Mouse (Mus musculus) heart, postnatal 10 days (tissue): ENCODE data around the gene Olfr393. TPM values are rescaled to one million over a fixed set of nuclear protein-coding genes. Genes with fewer than 3 reads are reported as not detected.

ENCODE experiments used
- DNase-seq, 2 experiments: peaks; one replicate each; pipeline ENCODE4 v3.0.0; 2021
- intact Hi-C: fragments of 180-260 bp; cut with DNase I; formaldehyde crosslinking; loops from one replicate; pipeline ENCODE4 v1.15.1; 2025
- total RNA-seq, 2 experiments: library from RNA; stranded (reverse); gene quantifications; 2 replicates each; pipeline ENCODE4 v1.2.3; 2021

The Olfr393 gene
- not detected for total RNA-seq

GRCm38 (mm10) chr11:73851354-73851753, at the start of gene Olfr393:
TSS of gene Olfr393 (minus strand) at chr11:73851454.
- intact Hi-C loops: no loop called here
- no peak for DNase-seq

GRCm38 (mm10) chr11:73890671-73891070, 39.4 kb upstream of the Olfr393 start, which contains the start of gene Olfr394:
TSS of gene Olfr394 (minus strand) at chr11:73890771.
- no peak for DNase-seq
- intact Hi-C loops: no loop called here

- no peak for DNase-seq
- intact Hi-C loops: no loop called here
Measured at GRCm38 (mm10) chr11:73816949-73817348, 34.3 kb downstream of the Olfr393 start, which contains the start of gene Olfr392. TSS of gene Olfr392 (minus strand) at chr11:73817049.

- DNase-seq: no peak
- intact Hi-C loops: no loop called here
Measured at GRCm38 (mm10) chr11:73802952-73803351, 48.3 kb downstream of the Olfr393 start, which contains the start of gene Olfr391-ps. TSS of gene Olfr391-ps (minus strand) at chr11:73803052.

Other genes with a start within 250 kb of the Olfr393 start
- gene Zfp735, start 162.7 kb downstream of the Olfr393 start, total RNA-seq: not detected
- not detected for gene Olfr389, start 70.7 kb downstream of the Olfr393 start, total RNA-seq
- gene Olfr390, start 68.5 kb downstream of the Olfr393 start, total RNA-seq: not detected
- gene Olfr391-ps, start 48.4 kb downstream of the Olfr393 start, total RNA-seq: not detected
- not detected for gene Olfr392, start 34.4 kb downstream of the Olfr393 start, total RNA-seq
- gene Olfr394, start 39.3 kb upstream of the Olfr393 start, total RNA-seq: not detected
- not detected for gene Olfr395, start 57.8 kb upstream of the Olfr393 start, total RNA-seq
- gene Olfr23, start 85.2 kb upstream of the Olfr393 start, total RNA-seq: not detected
- gene Olfr397, start 109.4 kb upstream of the Olfr393 start, total RNA-seq: not detected
- not detected for gene Olfr398, start 139.0 kb upstream of the Olfr393 start, total RNA-seq
- not detected for gene Olfr139, start 205.1 kb upstream of the Olfr393 start, total RNA-seq
- gene Olfr399, start 205.2 kb upstream of the Olfr393 start, total RNA-seq: not detected
- gene Zfp616, start 218.5 kb upstream of the Olfr393 start, total RNA-seq: not detected